Mouse (Mus musculus): Measurements from ENCODE around the gene Tle6. TPM values are rescaled to one million over a fixed set of nuclear protein-coding genes. Genes with fewer than 3 reads are reported as not detected.
A peak's percentile ranks its signal among the peaks of the same experiment; 100 is the strongest.

Gene Tle6
- total RNA-seq, 2 experiments from 2014 or later = 2.4 to 4.4 TPM

DNA sequence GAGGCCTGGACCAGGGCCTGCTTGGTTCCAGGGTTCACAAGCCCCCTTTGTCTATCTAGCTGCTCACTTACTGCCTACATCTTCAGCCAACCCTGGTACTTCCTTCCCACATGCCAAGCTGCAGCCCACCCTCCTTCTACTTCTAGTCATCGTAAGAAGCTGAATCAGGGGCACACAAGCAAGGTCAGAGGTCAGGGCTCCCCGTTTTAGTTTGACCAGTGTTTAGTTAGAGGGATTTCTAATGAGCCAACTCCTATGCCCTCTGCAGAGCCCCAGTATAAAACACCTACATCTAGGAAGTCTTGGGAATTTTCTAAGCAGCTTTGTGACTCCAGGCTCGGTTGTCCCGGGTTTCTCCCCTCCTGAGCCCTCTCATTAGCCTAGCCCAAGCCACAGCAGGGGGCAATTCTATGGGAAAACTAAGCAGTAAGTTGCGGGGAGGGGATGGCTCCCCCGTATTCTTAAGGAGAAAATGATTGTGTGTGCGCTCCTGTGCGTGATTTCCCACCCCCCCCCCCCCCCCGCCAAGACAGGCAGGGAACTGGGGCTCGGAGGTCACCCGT is 30.6 kb downstream of the Tle6 start:
- intact Hi-C loops (cut with DNase I; ENCODE audit: low total_unique reads) = no loop called here
- DNase-seq = no peak

DNA sequence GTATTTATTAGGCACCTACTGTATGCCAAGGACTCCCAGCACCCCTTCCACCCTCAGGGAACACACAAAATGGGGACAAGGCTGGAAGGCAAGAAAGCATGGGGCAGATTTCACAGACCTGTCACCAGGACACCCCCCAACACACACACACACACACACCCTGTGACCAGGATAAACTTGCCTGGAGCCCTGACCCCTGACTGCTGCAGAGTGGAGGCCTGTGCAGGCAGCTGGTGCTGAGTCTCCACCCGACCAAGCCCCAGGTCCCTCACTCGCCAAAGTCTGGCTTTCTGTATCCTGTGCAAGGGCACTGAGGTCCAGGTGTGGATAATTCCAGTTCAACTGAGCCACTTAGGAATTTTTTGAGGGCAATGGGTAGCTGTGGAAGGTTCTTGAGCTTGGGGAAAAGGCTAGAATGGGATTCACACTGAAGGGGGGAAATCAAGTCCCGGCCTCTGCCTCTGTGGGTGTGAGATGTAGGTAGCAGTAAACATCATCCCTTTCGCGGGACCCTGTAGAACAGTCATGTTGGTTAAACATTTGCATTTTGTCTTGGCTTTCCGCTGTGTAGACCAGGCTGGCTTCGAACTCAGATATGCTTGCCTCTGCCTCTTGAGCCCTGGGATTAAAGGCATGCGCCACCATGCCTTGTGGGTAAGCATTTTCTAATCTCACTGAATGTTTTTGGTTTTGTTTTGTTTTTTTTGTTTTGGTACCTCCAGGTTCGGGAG is 31.2 kb downstream of the Tle6 start:
- intact Hi-C loops (cut with DNase I; ENCODE audit: low total_unique reads) = loop anchor here (5.0 kb wide), 1 partner anchor 33 kb away; the partner anchor contains the start of gene Tle6

DNA sequence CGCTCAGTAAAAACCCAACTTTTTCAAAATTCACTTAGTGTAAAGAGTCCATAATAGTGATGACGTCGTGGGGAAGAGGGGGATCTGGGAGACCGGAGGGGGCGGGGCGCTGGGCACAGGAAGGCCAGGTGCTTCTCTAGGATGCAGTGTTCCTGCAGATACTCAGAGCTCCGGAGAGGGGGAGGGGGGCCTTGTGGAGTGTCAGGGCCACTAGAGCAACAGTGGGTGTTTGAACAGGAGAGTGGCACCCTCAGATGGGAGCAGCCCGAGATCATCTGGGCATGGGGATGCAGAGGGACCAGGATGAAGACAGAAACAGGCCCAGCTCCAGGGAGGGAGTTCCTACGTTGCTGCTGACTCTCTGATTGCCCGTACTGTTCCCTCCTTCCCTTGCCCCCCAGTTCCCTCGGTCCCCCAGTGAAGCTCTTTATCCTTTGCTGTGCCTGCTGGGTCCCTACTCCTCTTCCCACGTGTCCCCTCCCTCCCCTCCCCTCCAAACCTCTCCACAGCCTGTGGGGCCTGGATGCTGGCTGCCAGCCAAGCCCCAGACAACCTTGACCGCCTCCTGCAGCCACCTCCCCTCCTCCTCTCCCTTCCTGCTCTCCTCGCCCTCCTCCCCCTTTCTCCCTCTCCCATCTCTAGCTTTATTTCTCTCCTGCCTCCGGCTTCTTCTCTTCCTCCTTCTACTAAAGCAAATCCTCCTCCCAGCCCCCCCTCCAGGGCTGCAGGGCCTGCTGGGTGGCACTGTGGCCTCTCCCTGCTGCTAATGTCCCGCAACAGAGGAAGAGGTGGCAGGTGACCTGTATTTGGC is 32.3 kb downstream of the Tle6 start:
- intact Hi-C loops (cut with DNase I; ENCODE audit: low total_unique reads) = loop anchor here (5.0 kb wide), 1 partner anchor 34 kb away; the partner anchor contains the start of gene Tle6
- DNase-seq = no peak

More for the DNA sequence above, 31.2 kb downstream of the Tle6 start:
- DNase-seq = no peak

DNA sequence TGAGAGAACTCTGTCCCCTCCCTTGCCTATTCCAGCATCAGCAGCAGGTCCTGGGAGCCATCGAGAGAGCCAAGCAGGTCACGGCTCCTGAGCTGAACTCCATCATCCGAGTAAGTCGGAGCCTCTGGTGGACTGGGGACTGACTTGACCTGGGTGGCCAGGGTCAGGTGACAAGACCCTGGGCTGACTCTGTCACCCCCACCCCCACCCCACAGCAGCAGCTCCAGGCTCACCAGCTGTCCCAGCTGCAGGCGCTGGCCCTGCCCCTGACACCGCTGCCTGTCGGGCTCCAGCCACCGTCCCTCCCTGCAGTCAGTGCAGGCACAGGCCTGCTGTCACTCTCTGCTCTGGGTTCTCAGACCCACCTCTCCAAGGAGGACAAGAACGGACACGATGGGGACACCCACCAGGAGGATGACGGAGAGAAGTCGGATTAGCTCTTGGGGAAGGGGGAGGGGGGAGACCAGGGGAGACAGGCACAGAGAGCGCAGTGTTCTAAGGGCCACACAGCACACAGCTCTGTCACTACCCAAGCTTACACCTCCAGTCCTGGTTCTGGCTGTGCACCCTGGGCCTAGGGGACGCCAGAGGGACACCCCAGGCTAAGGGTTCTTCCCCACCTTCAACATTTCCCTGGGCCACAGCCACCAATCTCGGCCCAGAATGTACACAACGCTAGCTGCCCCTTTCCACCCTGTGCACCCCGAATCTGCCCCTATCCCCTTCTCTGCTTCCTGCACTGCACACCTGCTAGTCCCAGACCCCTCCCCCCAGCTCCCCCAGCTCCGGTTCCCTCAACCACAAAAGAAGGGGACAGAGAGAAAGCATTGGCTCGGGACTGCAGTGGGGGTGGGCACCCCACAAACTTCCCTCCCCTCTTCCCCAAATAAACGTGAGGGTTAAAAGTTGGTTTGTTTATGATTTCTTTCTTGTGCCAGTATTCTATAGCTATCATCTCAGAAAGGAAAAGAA is 35.3 kb downstream of the Tle6 start:
- no peak for DNase-seq
- intact Hi-C loops (cut with DNase I; ENCODE audit: low total_unique reads) = loop anchor here (5.0 kb wide), 1 partner anchor 37 kb away; the partner anchor contains the start of gene Tle6

DNA sequence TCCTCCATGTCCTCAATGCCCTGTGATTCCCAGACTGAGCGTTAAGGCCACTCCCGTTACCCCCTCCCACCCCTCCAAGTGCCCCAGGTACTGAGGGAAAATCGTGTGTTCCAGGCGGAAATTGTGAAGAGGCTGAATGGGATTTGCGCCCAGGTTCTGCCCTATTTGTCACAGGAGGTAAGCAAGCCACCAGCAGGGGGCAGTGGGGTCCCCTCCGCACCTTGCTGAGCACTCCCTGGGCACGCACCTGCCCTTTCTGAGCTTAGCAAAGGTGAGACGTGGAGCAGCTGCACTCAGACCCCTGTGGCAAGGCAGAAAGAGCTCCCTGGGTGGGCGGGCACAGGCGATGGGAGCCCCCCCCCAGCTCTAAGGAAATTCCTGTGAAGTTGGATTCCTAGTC is 36.1 kb downstream of the Tle6 start:
- peak; percentile 64 for DNase-seq
- intact Hi-C loops (cut with DNase I; ENCODE audit: low total_unique reads) = loop anchor here (5.0 kb wide), 1 partner anchor 38 kb away; the partner anchor contains the start of gene Tle6

- intact Hi-C loops (cut with DNase I; ENCODE audit: low total_unique reads) = no loop called here
- peak; percentile 77 for DNase-seq
Measured at GRCm38 (mm10) chr10:81564216-81564615, 36.7 kb downstream of the Tle6 start.

DNA sequence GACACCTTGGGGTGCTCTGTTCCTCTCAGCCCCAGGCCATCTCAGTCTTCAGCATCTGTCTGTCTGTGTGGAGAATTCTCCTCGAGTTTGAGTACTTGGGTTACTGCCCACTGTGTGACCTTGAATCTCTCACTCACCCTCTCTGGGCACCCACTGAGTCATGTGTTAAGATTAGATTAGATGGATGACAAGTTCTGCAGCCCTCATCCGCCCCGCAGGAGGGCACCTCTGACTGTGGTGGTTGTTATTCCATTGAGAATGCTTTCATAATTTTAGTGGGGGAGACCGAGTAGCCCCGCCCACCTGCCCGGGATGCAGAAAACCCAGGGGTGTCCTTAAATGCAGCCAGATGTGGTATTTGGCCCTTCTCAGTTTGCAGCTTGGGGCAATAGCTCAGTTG is 37.4 kb downstream of the Tle6 start:
- intact Hi-C loops (cut with DNase I; ENCODE audit: low total_unique reads) = no loop called here
- no peak for DNase-seq

GRCm38 (mm10) chr10:81562411-81562810 is 38.5 kb downstream of the Tle6 start:
- intact Hi-C loops (cut with DNase I; ENCODE audit: low total_unique reads) = no loop called here
- DNase-seq = no peak

GRCm38 (mm10) chr10:81560719-81561459 is 40.0 kb downstream of the Tle6 start:
- intact Hi-C loops (cut with DNase I; ENCODE audit: low total_unique reads) = no loop called here
- no peak for DNase-seq

DNA sequence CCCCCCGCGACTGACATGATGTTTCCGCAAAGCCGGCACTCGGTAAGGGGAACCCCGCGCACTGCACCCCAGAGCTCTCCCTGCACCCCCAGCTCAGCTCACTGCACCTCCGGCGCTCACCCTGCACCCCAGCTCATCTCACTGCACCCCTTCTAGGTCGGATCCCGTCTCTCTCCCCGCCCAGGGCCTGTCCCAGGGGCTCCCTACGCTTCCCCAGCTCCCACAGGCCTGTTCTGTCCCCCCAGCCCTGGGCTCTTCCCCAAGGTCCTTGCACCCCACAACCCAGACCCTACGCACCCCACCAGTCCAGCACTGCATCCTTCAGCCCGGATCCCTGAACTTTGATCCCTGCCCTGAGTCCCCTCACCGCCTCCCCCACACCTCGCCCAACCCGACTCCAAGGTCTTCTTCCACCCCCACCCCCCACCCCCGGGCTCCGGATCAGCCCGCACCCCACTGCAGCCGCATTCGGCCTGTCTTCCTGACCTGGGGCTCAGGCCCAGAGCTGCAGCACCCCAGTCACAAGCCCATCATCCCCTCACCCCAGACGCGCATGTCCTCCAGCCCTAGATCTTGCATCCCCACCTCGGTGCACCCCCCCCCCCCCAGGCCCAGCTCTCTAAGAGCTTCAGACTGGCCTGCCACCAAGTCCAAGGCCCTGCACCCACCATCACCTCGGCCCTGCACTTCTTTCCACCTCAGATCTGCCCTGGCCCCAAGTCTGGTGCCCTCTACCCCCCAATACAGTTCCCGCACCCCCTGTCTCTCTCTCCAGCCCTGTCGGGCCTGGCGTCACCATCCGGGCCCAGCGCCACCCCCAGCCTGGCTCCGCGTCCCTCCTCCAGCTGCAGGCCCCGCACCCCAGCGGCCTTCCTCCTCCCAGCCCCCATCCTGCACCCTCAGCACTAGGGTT is 41.0 kb downstream of the Tle6 start:
- intact Hi-C loops (cut with DNase I; ENCODE audit: low total_unique reads) = no loop called here
- peak; percentile 81 for DNase-seq

- peak; percentile 83 for DNase-seq
- intact Hi-C loops (cut with DNase I; ENCODE audit: low total_unique reads) = no loop called here
Measured at GRCm38 (mm10) chr10:81559163-81559626, 41.7 kb downstream of the Tle6 start, which contains the start of gene Aes. TSS of gene Aes (plus strand) at chr10:81559488.

DNA sequence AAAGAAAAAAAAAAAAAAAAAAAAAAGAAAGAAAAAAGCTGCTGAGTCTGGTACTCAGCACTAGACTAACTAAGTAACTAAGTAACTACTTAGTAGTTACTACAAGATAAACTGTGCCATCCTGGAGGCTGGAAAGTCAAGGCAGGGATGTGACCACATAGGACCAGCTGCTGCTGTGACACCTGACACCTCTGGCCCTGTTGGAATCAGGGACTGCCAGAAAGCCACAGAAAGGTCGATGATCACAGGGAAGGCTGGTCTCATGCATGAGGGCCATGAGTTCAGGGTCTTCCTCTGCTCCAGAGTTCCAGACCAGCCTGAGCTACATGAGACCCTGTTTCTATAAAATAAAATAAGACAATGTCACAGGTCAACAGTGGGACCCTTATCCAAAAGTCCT is 43.4 kb downstream of the Tle6 start:
- intact Hi-C loops (cut with DNase I; ENCODE audit: low total_unique reads) = no loop called here
- no peak for DNase-seq

GRCm38 (mm10) chr10:81556282-81556681 is 44.6 kb downstream of the Tle6 start:
- intact Hi-C loops (cut with DNase I; ENCODE audit: low total_unique reads) = no loop called here
- DNase-seq = no peak

DNA sequence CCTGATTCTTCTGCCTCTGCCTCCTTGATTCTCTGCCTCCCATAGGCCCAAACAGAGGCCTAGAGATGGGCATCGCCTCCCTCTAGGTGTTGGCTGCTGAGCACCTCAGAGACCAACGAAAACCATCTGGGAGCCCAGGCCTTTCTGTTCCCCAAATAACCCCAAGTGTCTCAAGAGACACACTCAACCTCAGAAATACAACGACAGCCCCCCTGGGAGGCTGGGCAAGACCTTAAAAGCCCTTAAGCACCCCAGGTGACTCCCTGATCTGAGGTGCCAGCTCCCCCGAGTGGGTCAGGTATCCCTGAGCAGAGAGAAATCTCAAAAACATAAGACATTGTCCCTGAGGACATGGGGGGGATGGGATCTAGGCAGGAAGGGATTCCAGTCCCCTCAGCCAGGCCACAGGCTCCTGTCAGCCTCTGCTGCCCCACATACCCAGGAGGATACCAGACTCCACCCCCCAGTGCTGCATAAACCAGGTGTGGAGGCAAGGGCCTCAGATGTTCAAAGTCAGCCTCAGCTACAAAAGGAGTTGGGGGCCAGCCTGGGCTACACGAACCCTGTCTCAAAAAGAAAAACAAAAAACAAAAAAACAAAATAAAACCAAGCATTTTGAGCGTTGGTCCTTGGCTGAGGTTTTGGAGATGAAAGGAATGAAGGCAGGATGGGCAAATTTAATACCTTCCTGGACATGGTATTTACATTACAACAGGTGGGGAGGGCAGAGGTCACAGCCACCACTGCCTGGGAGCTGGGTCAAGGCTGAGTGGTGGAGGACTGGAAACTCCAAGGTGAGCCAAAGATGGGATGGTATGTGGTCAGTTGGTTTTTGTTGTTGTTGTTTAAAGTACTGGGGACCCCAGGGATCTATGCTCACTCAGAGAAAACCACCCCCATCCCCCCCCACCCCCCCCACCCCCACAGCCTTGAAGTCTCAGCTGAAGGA is 46.8 kb downstream of the Tle6 start:
- no peak for DNase-seq
- intact Hi-C loops (cut with DNase I; ENCODE audit: low total_unique reads) = loop anchor here (5.0 kb wide), 1 partner anchor 52 kb away; the partner anchor contains the start of gene S1pr4

DNA sequence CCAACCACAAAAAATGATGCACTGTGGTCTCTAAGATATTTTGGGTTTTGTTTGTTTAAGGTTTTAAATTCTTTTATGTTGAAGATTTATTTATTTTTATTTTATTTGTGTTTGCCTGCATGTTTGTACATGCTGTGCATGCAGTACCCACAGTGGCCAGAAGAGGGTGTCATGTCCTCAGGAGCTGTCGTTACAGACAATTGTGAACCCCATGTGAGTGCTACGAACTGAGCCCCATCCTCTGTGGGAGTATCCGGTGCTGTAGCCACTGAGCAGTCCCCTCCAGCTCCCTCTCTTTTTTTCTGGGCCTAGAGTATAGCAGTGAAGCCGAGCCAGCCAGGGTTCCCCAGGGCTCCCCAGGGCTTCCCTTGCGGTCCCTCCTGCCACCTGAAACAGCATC is 47.6 kb downstream of the Tle6 start:
- intact Hi-C loops (cut with DNase I; ENCODE audit: low total_unique reads) = loop anchor here (5.0 kb wide), 1 partner anchor 51 kb away; the partner anchor contains the start of gene S1pr4
- DNase-seq = no peak

DNA sequence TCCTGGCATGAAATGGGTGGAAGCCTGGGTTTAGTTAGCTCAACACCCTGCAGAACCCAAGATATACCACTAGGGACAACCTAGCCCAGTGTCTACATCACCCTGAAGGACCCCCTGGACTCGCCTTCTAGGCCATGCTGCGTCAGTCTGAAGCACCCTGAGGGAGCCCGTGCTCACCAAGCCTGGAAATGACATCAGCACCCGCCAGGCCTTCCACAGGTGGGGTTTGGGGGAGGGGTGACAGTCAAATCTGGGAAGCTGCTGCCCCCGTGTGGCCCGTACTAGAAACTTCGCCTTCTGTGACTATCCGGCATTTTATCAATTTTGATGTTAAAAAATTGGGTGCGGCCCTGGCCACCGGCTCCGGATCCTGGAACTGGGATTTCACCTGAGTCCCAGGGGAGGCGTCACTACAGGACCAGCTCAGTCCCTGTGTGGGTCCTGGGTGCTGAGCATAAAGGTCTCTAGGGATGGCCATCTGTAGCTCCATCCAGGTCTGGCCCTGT is 49.2 kb downstream of the Tle6 start:
- DNase-seq = peak; percentile 86
- intact Hi-C loops (cut with DNase I; ENCODE audit: low total_unique reads) = loop anchor here (5.0 kb wide), 1 partner anchor 49 kb away; the partner anchor contains the start of gene S1pr4
